10 mouse cellular contexts compared by ENCODE assay signal in genomic region chr3:94839101-94839500, GRCm38 (mm10). TPM values are rescaled to one million over a fixed set of nuclear protein-coding genes. Genes with fewer than 3 reads are reported as not detected.
DNase-seq lines count a peak whose midpoint lies in the region; ATAC-seq and TF ChIP-seq lines count a peak whose summit lies in the region.
"Had no signal": no experiment of that assay in that cellular context is flagged by ENCODE, and none has a peak within 500 bp of the region (broad histone marks: within the 10 kb centered on the region; RNA-seq: fewer than 3 reads in every experiment).

No protein-coding gene starts in this region.

- no peaks in the 10 kb centered on the region for H3K36me3 ChIP-seq in kidney, adult 2 months (ENCODE audit: control insufficient read depth, insufficient read depth, low read length)
- H3K36me3 ChIP-seq in embryonic facial prominence, embryonic 13.5 days, result no peaks in the 10 kb centered on the region
- no peaks in the 10 kb centered on the region for H3K36me3 ChIP-seq in intestine, embryonic 14.5 days (ENCODE audit: control insufficient read depth, insufficient read depth, low read length)
- H3K36me3 ChIP-seq in midbrain, postnatal 0 days (ENCODE audit: insufficient read depth, low read length), result no peaks in the 10 kb centered on the region

- ATAC-seq in embryonic facial prominence, embryonic 13.5 days (ENCODE audit: insufficient number of reproducible peaks, insufficient read depth, low FRiP score, low TSS enrichment, low read depth), result no peak
- no peak for ATAC-seq in intestine, embryonic 14.5 days (replicated peaks; ENCODE audit: low FRiP score, low TSS enrichment, low read depth)
- ATAC-seq in midbrain, postnatal 0 days (ENCODE audit: low FRiP score), result no peak

- DNase-seq in kidney, adult 2 months, result no peak
- DNase-seq in kidney, postnatal 14 days, result no peak
- DNase-seq in intestine, embryonic 14.5 days (ENCODE audit: low spot score), result no peak
- DNase-seq in midbrain, postnatal 0 days (ENCODE audit: low spot score), result no peak
- DNase-seq in layer of hippocampus, postnatal 10 days (ENCODE audit: low spot score in 2 of 2), result no peak
- DNase-seq in gastrocnemius, postnatal 25 days, result no peak
- DNase-seq in urinary bladder, adult 18-20 months (ENCODE audit: low spot score in 2 of 2), result no peak
- DNase-seq: right cerebral cortex, adult 18-20 months had no signal

- H3K9me3 ChIP-seq in embryonic facial prominence, embryonic 13.5 days, result no peaks in the 10 kb centered on the region
- no peaks in the 10 kb centered on the region for H3K9me3 ChIP-seq in intestine, embryonic 14.5 days (ENCODE audit: control insufficient read depth, low read length)
- H3K9me3 ChIP-seq in midbrain, postnatal 0 days (ENCODE audit: low read length), result no peaks in the 10 kb centered on the region
- H3K9me3 ChIP-seq: G1E had no signal

- H3K27ac ChIP-seq in kidney, adult 2 months (ENCODE audit: insufficient read depth, low read depth, low read length), result peak overlapping the region; percentile 55
- peak overlapping the region; percentile 99 for H3K27ac ChIP-seq in embryonic facial prominence, embryonic 13.5 days
- peak overlapping the region; percentile 98 for H3K27ac ChIP-seq in intestine, embryonic 14.5 days (ENCODE audit: low read depth)
- peak overlapping the region; percentile 100 for H3K27ac ChIP-seq in midbrain, postnatal 0 days (ENCODE audit: low read depth, low read length)

- H3K9ac ChIP-seq in embryonic facial prominence, embryonic 13.5 days, result peak overlapping the region; percentile 84; the same call in 1 of the 2 replicates
- H3K9ac ChIP-seq in intestine, embryonic 14.5 days (ENCODE audit: low read length), result peak overlapping the region; percentile 94
- peak overlapping the region; percentile 99 for H3K9ac ChIP-seq in midbrain, postnatal 0 days (replicated peaks; ENCODE audit: low read length, poor library complexity, severe bottlenecking)

- WGBS in kidney, adult 2 months, result 57% methylated on average over 5 of the region's 5 CpGs
- 75% methylated on average over 5 of the region's 5 CpGs for WGBS in embryonic facial prominence, embryonic 13.5 days
- 69% methylated on average over 5 of the region's 5 CpGs for WGBS in intestine, embryonic 14.5 days
- 59% methylated on average over 5 of the region's 5 CpGs for WGBS in midbrain, postnatal 0 days

- no peak for TF ChIP-seq CTCF in kidney, adult 2 months (conservative IDR thresholded peaks at IDR 0.05; ENCODE audit: insufficient read depth, insufficient read length, low read depth, low read length)
- no peak for TF ChIP-seq CTCF in midbrain, postnatal 0 days (IDR thresholded peaks at IDR 0.05)

- TF ChIP-seq POLR2A in kidney, adult 2 months (IDR thresholded peaks at IDR 0.05; ENCODE audit: low read depth, low read length), result no peak

- H3K4me1 ChIP-seq in kidney, adult 2 months (ENCODE audit: control insufficient read depth, insufficient read depth, low read length), result peaks cover 19% of the 10 kb centered on the region; the same call in 1 of the 2 replicates
- H3K4me1 ChIP-seq in embryonic facial prominence, embryonic 13.5 days, result peaks cover 18% of the 10 kb centered on the region
- H3K4me1 ChIP-seq in intestine, embryonic 14.5 days (replicated peaks; ENCODE audit: control insufficient read depth, insufficient read depth, low read length), result peaks cover 7% of the 10 kb centered on the region
- H3K4me1 ChIP-seq in midbrain, postnatal 0 days (ENCODE audit: insufficient read depth, low read length), result no peaks in the 10 kb centered on the region

- no peak overlapping the region for H3K4me3 ChIP-seq in kidney, adult 2 months (ENCODE audit: insufficient read depth, low read depth, low read length)
- peak overlapping the region; percentile 63 for H3K4me3 ChIP-seq in embryonic facial prominence, embryonic 13.5 days
- peak overlapping the region; percentile 67 for H3K4me3 ChIP-seq in intestine, embryonic 14.5 days (ENCODE audit: low read depth, low read length)
- peak overlapping the region; percentile 63 for H3K4me3 ChIP-seq in midbrain, postnatal 0 days (ENCODE audit: low read depth, low read length)

- peak overlapping the region; percentile 78 for H3K4me2 ChIP-seq in embryonic facial prominence, embryonic 13.5 days
- H3K4me2 ChIP-seq in intestine, embryonic 14.5 days (ENCODE audit: low read length), result peak overlapping the region; percentile 88
- H3K4me2 ChIP-seq in midbrain, postnatal 0 days (ENCODE audit: low read depth, low read length, poor library complexity, severe bottlenecking), result peak overlapping the region; percentile 56

- H3K27me3 ChIP-seq in kidney, adult 2 months (replicated peaks; ENCODE audit: control insufficient read depth, insufficient read depth, low read length), result no peaks in the 10 kb centered on the region
- H3K27me3 ChIP-seq in embryonic facial prominence, embryonic 13.5 days, result 0 out of 2 replicates have a peak, but pooled peaks cover 3% of the 10 kb centered on the region
- no peaks in the 10 kb centered on the region for H3K27me3 ChIP-seq in intestine, embryonic 14.5 days (replicated peaks; ENCODE audit: control insufficient read depth, insufficient read depth, low read length)
- no peaks in the 10 kb centered on the region for H3K27me3 ChIP-seq in midbrain, postnatal 0 days (ENCODE audit: insufficient read depth, low read length)

RNA-seq across cellular contexts. Expression of gene Pogz, which starts 1.7 kb away (rescaled TPM):
- 19.7 and 21.0 TPM in 2 replicates for polyA plus RNA-seq in kidney, adult 2 months (2012; rRNA removed)
- polyA plus RNA-seq in embryonic facial prominence, embryonic 13.5 days (2015; fragmentation: Nextera tagmentation; extraction: Ambion mirVana), result 22.9 and 23.3 TPM in 2 replicates
- polyA plus RNA-seq in intestine, embryonic 14.5 days (2014; fragmentation: Nextera tagmentation; extraction: Ambion mirVana), result 19.6 and 19.9 TPM in 2 replicates
- 42.5 and 59.9 TPM in 2 replicates for total RNA-seq in midbrain, postnatal 0 days (2014; rRNA removed)
- polyA plus RNA-seq in midbrain, postnatal 0 days (2015; fragmentation: Nextera tagmentation; extraction: Ambion mirVana), result 17.2 and 17.5 TPM in 2 replicates
- total RNA-seq in layer of hippocampus, postnatal 10 days (2021), result 10 to 100 TPM; 56.0 to 57.3 TPM
- total RNA-seq in gastrocnemius, postnatal 25 days (2021), result 10 to 100 TPM; 13.3 to 13.4 TPM

RNA-seq across cellular contexts. Expression of gene Psmb4, which starts 47.7 kb away (rescaled TPM):
- polyA plus RNA-seq in kidney, adult 2 months (2012; rRNA removed), result 235 and 307 TPM in 2 replicates
- polyA plus RNA-seq in embryonic facial prominence, embryonic 13.5 days (2015; fragmentation: Nextera tagmentation; extraction: Ambion mirVana), result 348 and 379 TPM in 2 replicates
- 354 and 364 TPM in 2 replicates for polyA plus RNA-seq in intestine, embryonic 14.5 days (2014; fragmentation: Nextera tagmentation; extraction: Ambion mirVana)
- 270 and 309 TPM in 2 replicates for total RNA-seq in midbrain, postnatal 0 days (2014; rRNA removed)
- 358 and 362 TPM in 2 replicates for polyA plus RNA-seq in midbrain, postnatal 0 days (2015; fragmentation: Nextera tagmentation; extraction: Ambion mirVana)
- 100 to 1,000 TPM; 289 to 312 TPM for total RNA-seq in layer of hippocampus, postnatal 10 days (2021)
- total RNA-seq in gastrocnemius, postnatal 25 days (2021), result 100 to 1,000 TPM; 172 to 192 TPM

RNA-seq across cellular contexts. Expression of gene Cgn, which starts 52.8 kb away (rescaled TPM):
- polyA plus RNA-seq in kidney, adult 2 months (2012; rRNA removed), result 6.0 and 6.8 TPM in 2 replicates
- 7.2 and 9.7 TPM in 2 replicates for polyA plus RNA-seq in embryonic facial prominence, embryonic 13.5 days (2015; fragmentation: Nextera tagmentation; extraction: Ambion mirVana)
- 38.9 and 41.9 TPM in 2 replicates for polyA plus RNA-seq in intestine, embryonic 14.5 days (2014; fragmentation: Nextera tagmentation; extraction: Ambion mirVana)
- 11.6 and 13.6 TPM in 2 replicates for total RNA-seq in midbrain, postnatal 0 days (2014; rRNA removed)
- 11.4 and 12.4 TPM in 2 replicates for polyA plus RNA-seq in midbrain, postnatal 0 days (2015; fragmentation: Nextera tagmentation; extraction: Ambion mirVana)
- total RNA-seq in layer of hippocampus, postnatal 10 days (2021), result 1 to 10 TPM; 6.3 to 8.6 TPM
- not detected for total RNA-seq in gastrocnemius, postnatal 25 days (2021)
